Mouse (Mus musculus): ENCODE measurements around the gene Dennd6a. TPM values are rescaled to one million over a fixed set of nuclear protein-coding genes. Genes with fewer than 3 reads are reported as not detected.

Gene Dennd6a
- polyA plus RNA-seq, 1 experiment from 2014 or later: 15.2 TPM

DNA sequence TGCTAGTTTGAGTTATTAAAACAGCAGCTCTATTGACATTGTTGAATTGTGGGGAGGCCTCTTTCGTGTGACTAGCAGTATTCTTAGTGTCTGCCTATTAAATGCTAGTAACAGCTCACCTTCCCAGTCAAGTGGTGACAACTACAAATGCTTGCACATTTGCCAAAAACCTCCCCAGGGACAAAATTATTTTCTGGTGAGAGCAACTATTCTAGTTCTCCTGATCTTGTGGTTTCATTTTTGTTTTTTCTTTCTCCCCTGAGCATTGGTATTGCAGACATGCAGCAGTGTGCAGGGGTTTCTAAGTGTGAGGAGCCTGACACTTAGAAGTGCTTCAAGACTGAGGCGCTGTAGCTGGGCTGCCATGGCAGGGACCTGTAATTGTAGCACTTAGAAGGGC, 74.2 kb downstream of the Dennd6a start:
- no peak for ATAC-seq
- no peaks in the 10 kb centered on the region for H3K9me3 ChIP-seq (replicated peaks; ENCODE audit: control insufficient read depth, low read length, poor library complexity, severe bottlenecking)
- WGBS: 84% methylated on average over 2 of the region's 2 CpGs
- no peak overlapping the region for H3K9ac ChIP-seq (ENCODE audit: low read depth, low read length)
- peaks cover 12% of the 10 kb centered on the region for H3K4me1 ChIP-seq (ENCODE audit: control insufficient read depth, insufficient read depth, low read length)
- peaks cover 3% of the 10 kb centered on the region for H3K36me3 ChIP-seq (ENCODE audit: control insufficient read depth, insufficient read depth, low read length)
- no peak overlapping the region for H3K4me2 ChIP-seq (ENCODE audit: low read length)
- no peak overlapping the region for H3K27ac ChIP-seq (ENCODE audit: low read length)
- no peak overlapping the region for H3K4me3 ChIP-seq (ENCODE audit: low read depth, low read length)
- H3K27me3 ChIP-seq (ENCODE audit: control insufficient read depth, insufficient read depth, low read depth, low read length): no peaks in the 10 kb centered on the region

DNA sequence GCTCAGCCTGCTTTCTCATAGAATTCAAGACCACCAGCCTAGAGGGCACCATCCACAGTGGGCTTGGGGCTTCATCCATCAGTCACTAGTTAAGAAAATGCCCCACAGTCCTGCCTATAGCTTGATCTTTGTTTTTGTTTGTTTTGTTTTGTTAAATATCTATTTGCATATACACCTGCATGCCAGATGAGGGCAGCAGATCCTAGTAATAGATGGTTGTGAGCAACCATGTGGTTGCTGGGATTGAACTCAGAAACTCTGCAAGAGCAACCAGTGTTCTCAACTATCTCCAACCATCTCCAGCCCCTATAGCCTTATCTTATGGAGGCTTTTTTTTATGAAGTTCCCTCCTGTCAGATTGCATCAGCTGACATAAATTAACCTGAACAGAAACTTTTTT, 78.2 kb downstream of the Dennd6a start:
- Histone ChIP-seq H3K36me3 (ENCODE audit: control insufficient read depth, insufficient read depth, low read length) (peaks cover 13% of the 10 kb centered on the region), H3K9me3 (replicated peaks; ENCODE audit: control insufficient read depth, low read length, poor library complexity, severe bottlenecking) (no peaks in the 10 kb centered on the region), H3K9ac (ENCODE audit: low read depth, low read length) (no peak overlapping the region), H3K27me3 (ENCODE audit: control insufficient read depth, insufficient read depth, low read depth, low read length) (no peaks in the 10 kb centered on the region), H3K27ac (ENCODE audit: low read length) (no peak overlapping the region), H3K4me3 (ENCODE audit: low read depth, low read length) (no peak overlapping the region), H3K4me2 (ENCODE audit: low read length) (no peak overlapping the region), H3K4me1 (ENCODE audit: control insufficient read depth, insufficient read depth, low read length) (no peaks in the 10 kb centered on the region)
- no peak for ATAC-seq

- H3K9ac ChIP-seq (ENCODE audit: low read depth, low read length): no peak overlapping the region
- no peaks in the 10 kb centered on the region for H3K9me3 ChIP-seq (replicated peaks; ENCODE audit: control insufficient read depth, low read length, poor library complexity, severe bottlenecking)
- no peak overlapping the region for H3K27ac ChIP-seq (ENCODE audit: low read length)
- H3K27me3 ChIP-seq (ENCODE audit: control insufficient read depth, insufficient read depth, low read depth, low read length): no peaks in the 10 kb centered on the region
- H3K4me3 ChIP-seq (ENCODE audit: low read depth, low read length): no peak overlapping the region
- H3K4me2 ChIP-seq (ENCODE audit: low read length): no peak overlapping the region
- ATAC-seq: no peak
- H3K4me1 ChIP-seq (ENCODE audit: control insufficient read depth, insufficient read depth, low read length): no peaks in the 10 kb centered on the region
- H3K36me3 ChIP-seq (ENCODE audit: control insufficient read depth, insufficient read depth, low read length): peaks cover 12% of the 10 kb centered on the region
Measured at GRCm38 (mm10) chr14:26658178-26658577, 84.5 kb downstream of the Dennd6a start.

DNA sequence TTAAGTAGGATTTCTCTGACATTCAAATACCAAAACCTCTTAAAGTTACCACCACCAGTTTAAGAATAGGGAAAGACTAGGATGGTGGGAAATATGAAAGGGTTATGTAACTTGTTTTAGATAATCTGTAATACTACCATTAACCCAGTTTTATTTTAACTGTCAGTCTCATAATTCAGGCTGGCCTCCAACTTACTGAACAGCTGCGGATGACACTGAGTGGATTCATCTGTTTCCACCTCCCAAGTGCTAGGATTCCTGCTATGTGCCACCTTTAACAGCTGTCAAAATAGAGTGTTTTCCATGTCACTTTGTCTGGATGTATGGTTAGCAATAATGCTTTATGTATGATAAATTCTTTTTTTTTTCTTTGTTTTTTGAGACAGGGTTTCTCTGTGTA, 86.6 kb downstream of the Dennd6a start:
- H3K36me3 ChIP-seq (ENCODE audit: control insufficient read depth, insufficient read depth, low read length): peaks cover 5% of the 10 kb centered on the region; the same call in 1 of the 2 replicates
- no peak for ATAC-seq
- 97% methylated on average over 1 of the region's 1 CpGs for WGBS

DNA sequence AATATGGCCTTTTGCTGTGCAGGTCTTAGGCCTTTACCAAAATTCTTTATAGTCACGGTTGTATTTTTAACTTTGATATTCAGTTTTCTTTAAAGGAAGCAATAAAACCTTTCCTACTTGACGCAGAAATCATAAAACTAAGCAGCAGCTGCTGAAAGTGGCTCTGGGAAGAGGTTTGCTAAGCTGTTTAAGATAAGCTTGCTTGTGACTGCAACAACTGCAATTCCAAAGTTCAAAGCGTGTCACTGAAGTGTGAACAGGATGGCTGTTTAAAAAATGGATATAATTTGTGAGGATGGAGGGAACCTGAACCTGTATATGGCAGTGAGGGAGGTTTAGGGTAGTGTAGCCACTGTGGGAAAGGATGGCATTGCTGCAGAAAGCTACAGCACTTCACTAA, 88.4 kb downstream of the Dennd6a start:
- Histone ChIP-seq H3K36me3 (ENCODE audit: control insufficient read depth, insufficient read depth, low read length) (peaks cover 5% of the 10 kb centered on the region; the same call in 1 of the 2 replicates), H3K27ac (ENCODE audit: low read length) (no peak overlapping the region), H3K4me1 (ENCODE audit: control insufficient read depth, insufficient read depth, low read length) (peaks cover 9% of the 10 kb centered on the region), H3K9me3 (replicated peaks; ENCODE audit: control insufficient read depth, low read length, poor library complexity, severe bottlenecking) (no peaks in the 10 kb centered on the region), H3K4me2 (ENCODE audit: low read length) (no peak overlapping the region), H3K4me3 (ENCODE audit: low read depth, low read length) (no peak overlapping the region), H3K9ac (ENCODE audit: low read depth, low read length) (no peak overlapping the region), H3K27me3 (ENCODE audit: control insufficient read depth, insufficient read depth, low read depth, low read length) (no peaks in the 10 kb centered on the region)
- no peak for ATAC-seq
- WGBS: 93% methylated on average over 3 of the region's 3 CpGs

More for the DNA sequence above, 86.6 kb downstream of the Dennd6a start:
- no peak overlapping the region for H3K4me3 ChIP-seq (ENCODE audit: low read depth, low read length)
- H3K27ac ChIP-seq (ENCODE audit: low read length): no peak overlapping the region
- no peak overlapping the region for H3K4me2 ChIP-seq (ENCODE audit: low read length)
- no peak overlapping the region for H3K9ac ChIP-seq (ENCODE audit: low read depth, low read length)
- no peaks in the 10 kb centered on the region for H3K9me3 ChIP-seq (replicated peaks; ENCODE audit: control insufficient read depth, low read length, poor library complexity, severe bottlenecking)
- no peaks in the 10 kb centered on the region for H3K27me3 ChIP-seq (ENCODE audit: control insufficient read depth, insufficient read depth, low read depth, low read length)
- no peaks in the 10 kb centered on the region for H3K4me1 ChIP-seq (ENCODE audit: control insufficient read depth, insufficient read depth, low read length)

DNA sequence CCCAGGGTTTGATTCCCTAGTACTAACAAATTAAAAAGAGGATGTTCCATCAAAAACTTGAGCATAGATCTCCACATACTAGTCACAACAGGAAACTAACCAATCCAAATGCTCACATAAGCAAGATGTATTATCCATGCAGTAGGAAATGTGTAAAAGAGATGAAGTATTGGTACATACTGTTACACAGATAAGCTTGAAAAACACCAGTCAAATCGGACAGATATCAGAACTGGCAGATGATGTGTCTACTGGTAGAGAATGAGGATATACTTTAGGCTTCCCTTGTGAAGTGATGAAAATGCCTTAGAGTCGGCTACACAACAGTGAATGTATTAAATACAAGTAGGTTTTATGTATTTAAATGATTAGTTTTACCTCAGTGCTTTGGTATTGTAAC, 88.8 kb downstream of the Dennd6a start:
- Histone ChIP-seq H3K4me2 (ENCODE audit: low read length) (no peak overlapping the region), H3K36me3 (ENCODE audit: control insufficient read depth, insufficient read depth, low read length) (peaks cover 3% of the 10 kb centered on the region; the same call in 1 of the 2 replicates), H3K9ac (ENCODE audit: low read depth, low read length) (no peak overlapping the region), H3K4me3 (ENCODE audit: low read depth, low read length) (no peak overlapping the region), H3K27me3 (ENCODE audit: control insufficient read depth, insufficient read depth, low read depth, low read length) (no peaks in the 10 kb centered on the region), H3K9me3 (replicated peaks; ENCODE audit: control insufficient read depth, low read length, poor library complexity, severe bottlenecking) (no peaks in the 10 kb centered on the region), H3K4me1 (ENCODE audit: control insufficient read depth, insufficient read depth, low read length) (peaks cover 12% of the 10 kb centered on the region), H3K27ac (ENCODE audit: low read length) (no peak overlapping the region)
- WGBS: 92% methylated on average over 2 of the region's 2 CpGs
- no peak for ATAC-seq

- peaks cover 21% of the 10 kb centered on the region for H3K4me1 ChIP-seq (ENCODE audit: control insufficient read depth, insufficient read depth, low read length)
- 95% methylated on average over 2 of the region's 2 CpGs for WGBS
- H3K36me3 ChIP-seq (ENCODE audit: control insufficient read depth, insufficient read depth, low read length): peaks cover 3% of the 10 kb centered on the region; the same call in 1 of the 2 replicates
- no peak overlapping the region for H3K9ac ChIP-seq (ENCODE audit: low read depth, low read length)
- no peaks in the 10 kb centered on the region for H3K9me3 ChIP-seq (replicated peaks; ENCODE audit: control insufficient read depth, low read length, poor library complexity, severe bottlenecking)
- no peak for ATAC-seq
- no peak overlapping the region for H3K4me2 ChIP-seq (ENCODE audit: low read length)
- H3K4me3 ChIP-seq (ENCODE audit: low read depth, low read length): no peak overlapping the region
- H3K27me3 ChIP-seq (ENCODE audit: control insufficient read depth, insufficient read depth, low read depth, low read length): no peaks in the 10 kb centered on the region
- no peak overlapping the region for H3K27ac ChIP-seq (ENCODE audit: low read length)
Measured at GRCm38 (mm10) chr14:26663851-26664250, 90.2 kb downstream of the Dennd6a start.

DNA sequence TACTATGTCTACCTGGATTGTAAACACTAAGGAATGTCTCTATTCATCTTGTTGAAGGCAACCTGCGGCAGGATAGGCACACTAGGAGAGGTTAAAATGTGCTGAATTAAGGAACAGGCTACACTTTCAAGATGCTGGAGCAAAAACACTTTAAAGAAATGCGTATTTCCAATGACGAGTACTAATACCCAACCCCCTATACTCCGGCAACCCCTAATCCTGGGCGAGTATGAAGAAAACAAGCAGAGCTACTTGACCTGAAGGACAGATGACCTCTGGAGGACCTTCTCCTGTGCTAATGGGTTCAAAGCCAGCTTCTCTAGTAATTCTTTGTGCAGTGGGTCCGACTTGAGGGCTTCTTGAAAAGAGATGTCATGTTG, 94.3 kb downstream of the Dennd6a start:
- ATAC-seq: no peak
- 22% methylated on average over 6 of the region's 6 CpGs for WGBS
- Histone ChIP-seq H3K9ac (ENCODE audit: low read depth, low read length) (peak overlapping the region; percentile 77), H3K9me3 (replicated peaks; ENCODE audit: control insufficient read depth, low read length, poor library complexity, severe bottlenecking) (no peaks in the 10 kb centered on the region), H3K4me3 (ENCODE audit: low read depth, low read length) (peak overlapping the region; percentile 92), H3K4me1 (ENCODE audit: control insufficient read depth, insufficient read depth, low read length) (peaks cover 26% of the 10 kb centered on the region), H3K27ac (ENCODE audit: low read length) (no peak overlapping the region), H3K27me3 (ENCODE audit: control insufficient read depth, insufficient read depth, low read depth, low read length) (no peaks in the 10 kb centered on the region), H3K4me2 (ENCODE audit: low read length) (peak overlapping the region; percentile 95), H3K36me3 (ENCODE audit: control insufficient read depth, insufficient read depth, low read length) (peaks cover 3% of the 10 kb centered on the region; the same call in 1 of the 2 replicates)

GRCm38 (mm10) chr14:26668371-26669291, 95.0 kb downstream of the Dennd6a start:
- H3K4me1 ChIP-seq (ENCODE audit: control insufficient read depth, insufficient read depth, low read length): peaks cover 26% of the 10 kb centered on the region
- peaks cover 3% of the 10 kb centered on the region; the same call in 1 of the 2 replicates for H3K36me3 ChIP-seq (ENCODE audit: control insufficient read depth, insufficient read depth, low read length)
- WGBS: 1% methylated on average over 73 of the region's 73 CpGs
- peak overlapping the region; percentile 95 for H3K4me2 ChIP-seq (ENCODE audit: low read length)
- H3K4me3 ChIP-seq (ENCODE audit: low read depth, low read length): peak overlapping the region; percentile 92
- no peaks in the 10 kb centered on the region for H3K9me3 ChIP-seq (replicated peaks; ENCODE audit: control insufficient read depth, low read length, poor library complexity, severe bottlenecking)
- no peaks in the 10 kb centered on the region for H3K27me3 ChIP-seq (ENCODE audit: control insufficient read depth, insufficient read depth, low read depth, low read length)
- peak overlapping the region; percentile 77 for H3K9ac ChIP-seq (ENCODE audit: low read depth, low read length)
- ATAC-seq: peak; percentile 63
- H3K27ac ChIP-seq (ENCODE audit: low read length): peak overlapping the region; percentile 96

Measured in midbrain, embryonic 16.5 days (tissue).